9 mouse cellular contexts compared by ENCODE assay signal in the genomic region with DNA sequence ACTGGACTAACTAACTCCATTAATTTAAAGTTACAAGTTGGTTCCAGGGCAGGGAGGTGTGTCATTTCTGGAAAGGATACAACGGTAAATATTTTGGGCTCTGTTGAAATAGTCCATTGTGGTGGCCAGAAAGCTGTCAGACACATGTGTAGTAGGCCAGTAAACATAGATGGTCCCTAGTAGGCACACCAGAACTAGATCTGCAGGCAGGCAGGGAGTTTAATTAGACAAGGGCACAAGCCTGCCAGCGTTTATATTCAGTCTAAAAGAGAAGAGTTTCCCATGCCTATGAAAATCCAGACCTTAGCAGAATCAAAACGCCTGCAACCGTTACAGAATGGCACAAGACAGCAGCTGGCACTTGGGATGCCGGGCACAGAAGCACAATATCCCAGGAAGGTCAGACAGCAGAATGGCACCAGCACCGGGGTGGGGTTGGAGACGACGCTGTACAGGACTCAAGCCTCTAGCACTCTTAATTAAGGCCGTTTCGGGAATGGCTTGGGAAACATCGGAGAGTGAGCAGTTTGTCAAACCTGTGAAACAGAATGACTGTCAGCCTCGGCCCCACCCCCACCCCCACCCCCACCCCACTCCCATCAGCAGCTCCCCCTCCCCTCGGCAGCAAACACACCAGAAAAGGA.
A peak's percentile ranks its signal among the peaks of the same experiment; 100 is the strongest.
DNase-seq lines count a peak whose midpoint lies in the region; ATAC-seq and TF ChIP-seq lines count a peak whose summit lies in the region.
"Had no signal": no experiment of that assay in that cellular context is flagged by ENCODE, and none has a peak within 500 bp of the region (broad histone marks: within the 10 kb centered on the region; RNA-seq: fewer than 3 reads in every experiment).

No protein-coding gene starts in this region.

- no peak for ATAC-seq in kidney, embryonic 16.5 days (ENCODE audit: low FRiP score, low TSS enrichment)
- peak; percentile 69 for ATAC-seq in forebrain, embryonic 13.5 days
- ATAC-seq in hindbrain, postnatal 0 days, result peak; percentile 72
- ATAC-seq in neural tube, embryonic 14.5 days (ENCODE audit: low read depth), result peak; percentile 64; the same call in 1 of the 2 replicates
- ATAC-seq in inflammation-experienced regulatory T-cells, adult 6 months, result no peak

- no peak for DNase-seq in kidney, postnatal 25 days
- peak; percentile 35 for DNase-seq in hindbrain, postnatal 0 days (ENCODE audit: low spot score)
- DNase-seq in thymus, postnatal 4 days, result no peak
- DNase-seq: adrenal gland, adult 8-10 months; heart, postnatal 14 days had no signal

- 20% methylated on average over 13 of the region's 13 CpGs for WGBS in kidney, embryonic 16.5 days
- WGBS in forebrain, embryonic 13.5 days, result 13% methylated on average over 13 of the region's 13 CpGs
- WGBS in hindbrain, postnatal 0 days, result 14% methylated on average over 13 of the region's 13 CpGs
- 12% methylated on average over 13 of the region's 13 CpGs for WGBS in neural tube, embryonic 14.5 days

- no peak for TF ChIP-seq CTCF in hindbrain, postnatal 0 days (IDR thresholded peaks at IDR 0.05; ENCODE audit: low read depth)

- H3K9me3 ChIP-seq in kidney, embryonic 16.5 days (ENCODE audit: low read length), result no peaks in the 10 kb centered on the region
- H3K9me3 ChIP-seq in forebrain, embryonic 13.5 days (replicated peaks), result no peaks in the 10 kb centered on the region
- no peaks in the 10 kb centered on the region for H3K9me3 ChIP-seq in hindbrain, postnatal 0 days (ENCODE audit: low read length)
- H3K9me3 ChIP-seq in neural tube, embryonic 14.5 days (ENCODE audit: control insufficient read depth, low read length), result no peaks in the 10 kb centered on the region

- H3K4me3 ChIP-seq in kidney, embryonic 16.5 days (ENCODE audit: low read length), result no peak overlapping the region
- H3K4me3 ChIP-seq in forebrain, embryonic 13.5 days, result peak overlapping the region; percentile 12; the same call in 1 of the 2 replicates
- peak overlapping the region; percentile 3; the same call in 1 of the 2 replicates for H3K4me3 ChIP-seq in hindbrain, postnatal 0 days (ENCODE audit: low read length)
- H3K4me3 ChIP-seq in neural tube, embryonic 14.5 days (ENCODE audit: low read depth, low read length), result no peak overlapping the region

- H3K36me3 ChIP-seq in kidney, embryonic 16.5 days (ENCODE audit: insufficient read depth, low read length), result no peaks in the 10 kb centered on the region
- H3K36me3 ChIP-seq in forebrain, embryonic 13.5 days (ENCODE audit: poor library complexity, severe bottlenecking), result no peaks in the 10 kb centered on the region
- no peaks in the 10 kb centered on the region for H3K36me3 ChIP-seq in hindbrain, postnatal 0 days (ENCODE audit: insufficient read depth, low read length)
- no peaks in the 10 kb centered on the region for H3K36me3 ChIP-seq in neural tube, embryonic 14.5 days (ENCODE audit: control insufficient read depth, insufficient read depth, low read length)

- H3K4me1 ChIP-seq in kidney, embryonic 16.5 days (ENCODE audit: insufficient read depth, low read length), result peaks cover 7% of the 10 kb centered on the region; the same call in 1 of the 2 replicates
- H3K4me1 ChIP-seq in forebrain, embryonic 13.5 days, result peaks cover 13% of the 10 kb centered on the region
- H3K4me1 ChIP-seq in hindbrain, postnatal 0 days (ENCODE audit: insufficient read depth, low read length), result no peaks in the 10 kb centered on the region; the same call in 1 of the 2 replicates
- peaks cover 13% of the 10 kb centered on the region; the same call in 1 of the 2 replicates for H3K4me1 ChIP-seq in neural tube, embryonic 14.5 days (ENCODE audit: control insufficient read depth, insufficient read depth, low read length)

- no peaks in the 10 kb centered on the region for H3K27me3 ChIP-seq in kidney, embryonic 16.5 days (ENCODE audit: insufficient read depth, low read length)
- peaks cover 22% of the 10 kb centered on the region for H3K27me3 ChIP-seq in forebrain, embryonic 13.5 days
- no peaks in the 10 kb centered on the region for H3K27me3 ChIP-seq in hindbrain, postnatal 0 days (ENCODE audit: insufficient read depth, low read length)
- H3K27me3 ChIP-seq in neural tube, embryonic 14.5 days (ENCODE audit: control insufficient read depth, insufficient read depth, low read length), result no peaks in the 10 kb centered on the region

- no peak overlapping the region for H3K27ac ChIP-seq in kidney, embryonic 16.5 days (ENCODE audit: low read length)
- peak overlapping the region; percentile 54 for H3K27ac ChIP-seq in forebrain, embryonic 13.5 days
- no peak overlapping the region for H3K27ac ChIP-seq in hindbrain, postnatal 0 days
- H3K27ac ChIP-seq in neural tube, embryonic 14.5 days (ENCODE audit: low read depth, low read length), result peak overlapping the region; percentile 62; the same call in 1 of the 2 replicates

- peak overlapping the region; percentile 36 for H3K4me2 ChIP-seq in kidney, embryonic 16.5 days (replicated peaks; ENCODE audit: low read depth, low read length)
- peak overlapping the region; percentile 54 for H3K4me2 ChIP-seq in forebrain, embryonic 13.5 days
- H3K4me2 ChIP-seq in hindbrain, postnatal 0 days (ENCODE audit: low read depth, low read length), result peak overlapping the region; percentile 46
- H3K4me2 ChIP-seq in neural tube, embryonic 14.5 days (ENCODE audit: low read depth, low read length), result peak overlapping the region; percentile 37

- no peak overlapping the region for H3K9ac ChIP-seq in kidney, embryonic 16.5 days (replicated peaks; ENCODE audit: low read length)
- H3K9ac ChIP-seq in forebrain, embryonic 13.5 days, result no peak overlapping the region; the same call in 1 of the 2 replicates
- H3K9ac ChIP-seq in hindbrain, postnatal 0 days (replicated peaks; ENCODE audit: low read length), result peak overlapping the region; percentile 22; the same call in 1 of the 2 replicates
- H3K9ac ChIP-seq in neural tube, embryonic 14.5 days (replicated peaks; ENCODE audit: low read depth, low read length), result no peak overlapping the region

Comparison
In these comparisons a context has a peak if more than half of its experiments do, and no peak if none do; other contexts are left out.
1. ATAC-seq: peak in forebrain, embryonic 13.5 days (single experiment), hindbrain, postnatal 0 days (single experiment) and neural tube, embryonic 14.5 days (single experiment); none in kidney, embryonic 16.5 days (single experiment) and inflammation-experienced regulatory T-cells, adult 6 months (single experiment).
2. H3K27ac ChIP-seq: peak in forebrain, embryonic 13.5 days (single experiment) and neural tube, embryonic 14.5 days (single experiment); none in kidney, embryonic 16.5 days (single experiment) and hindbrain, postnatal 0 days (single experiment).
3. H3K4me3 ChIP-seq: peak in forebrain, embryonic 13.5 days (single experiment) and hindbrain, postnatal 0 days (single experiment); none in kidney, embryonic 16.5 days (single experiment) and neural tube, embryonic 14.5 days (single experiment).
4. Peak in every context shown above with its lines, with median percentiles within 50 percentile points of each other: H3K4me2 ChIP-seq.